Mouse (Mus musculus) lung, postnatal 25 days (tissue): ENCODE data around the gene Notch1.
A peak's percentile ranks its signal among the peaks of the same experiment; 100 is the strongest.

Source experiments
- DNase-seq: peaks from one replicate; pipeline ENCODE4 v3.0.0; 2022; ENCODE audit warnings: low spot score

The Notch1 gene

DNA sequence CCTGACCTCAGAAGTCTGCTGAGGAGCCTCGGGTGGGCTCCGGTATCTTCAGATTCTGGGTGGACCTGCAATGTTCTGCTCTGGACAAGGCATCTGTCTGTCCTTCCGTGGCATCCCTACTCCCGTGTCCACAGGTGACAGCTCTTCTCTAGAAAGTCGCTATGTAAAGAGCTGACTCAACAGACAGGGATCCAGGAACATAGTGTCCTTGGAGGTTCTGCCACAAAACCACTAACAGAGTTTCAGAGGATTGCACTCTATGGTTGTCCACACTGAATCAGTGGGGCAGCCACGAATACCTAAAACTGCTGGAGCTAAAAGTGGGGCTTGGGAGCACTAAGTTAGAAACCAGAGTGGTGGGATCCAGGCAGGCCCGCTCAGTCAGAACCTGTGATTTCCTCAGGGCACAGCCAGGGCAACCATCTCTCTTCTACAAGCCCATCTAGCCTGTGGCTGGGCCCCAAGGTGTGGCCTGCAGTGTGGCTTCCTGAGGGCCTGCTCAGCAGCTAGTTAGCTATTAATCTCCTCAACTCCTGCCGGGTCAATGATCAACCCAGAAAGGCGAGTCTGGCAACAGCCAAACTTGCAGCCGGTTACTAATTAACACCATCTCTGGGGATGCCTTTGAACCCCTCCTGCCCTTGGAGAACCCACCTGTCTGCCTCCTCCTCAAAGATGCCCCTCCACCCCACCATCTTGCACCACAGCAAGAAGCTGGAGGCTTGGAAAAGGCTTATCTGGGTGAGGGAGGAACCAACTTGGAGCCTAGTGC lies 34.6 kb downstream of the Notch1 start:
- no peak for DNase-seq

DNA sequence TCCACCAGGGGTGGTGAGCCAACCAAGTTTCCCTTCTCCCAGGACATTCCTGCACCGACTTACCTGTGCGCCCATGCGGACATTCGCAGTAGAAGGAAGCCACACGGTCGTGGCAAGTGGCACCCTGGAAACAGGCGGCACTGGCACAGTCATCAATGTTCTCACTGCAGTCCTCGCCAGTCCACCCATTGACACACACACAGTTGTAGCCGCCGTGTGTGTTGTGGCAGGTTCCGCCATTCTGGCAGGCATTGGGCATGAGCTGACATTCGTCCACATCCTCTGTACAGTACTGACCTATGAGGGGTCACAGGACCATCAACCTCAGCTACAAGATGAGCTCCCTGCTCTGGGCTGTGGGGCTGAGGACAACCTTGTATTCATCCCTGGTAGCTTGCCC lies 35.6 kb downstream of the Notch1 start:
- no peak for DNase-seq

DNA sequence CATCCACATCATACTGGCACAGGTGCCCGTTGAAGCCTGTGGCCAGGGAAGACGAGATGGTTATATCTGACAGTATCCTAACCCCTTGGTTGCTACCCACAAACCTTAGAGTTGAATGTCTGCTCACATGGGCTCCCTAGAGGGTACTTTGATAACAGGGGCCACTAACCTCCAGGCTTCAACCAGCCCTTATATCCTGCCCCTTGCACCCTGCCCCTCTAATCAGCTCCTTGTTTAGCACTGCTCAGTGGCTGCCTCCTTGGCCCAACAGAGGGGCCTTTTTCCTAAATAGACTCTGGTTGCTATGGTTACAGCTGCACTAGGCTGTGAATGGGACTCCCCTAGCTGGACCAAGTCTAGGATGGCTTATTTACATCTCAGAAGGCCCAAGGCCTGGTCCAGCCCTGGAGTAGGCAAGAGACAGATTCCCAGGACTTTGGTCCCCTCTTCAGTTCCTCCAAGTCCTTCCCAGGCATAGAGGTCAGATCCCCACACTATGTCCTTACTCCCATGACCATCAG lies 37.7 kb downstream of the Notch1 start:
- DNase-seq: no peak

DNA sequence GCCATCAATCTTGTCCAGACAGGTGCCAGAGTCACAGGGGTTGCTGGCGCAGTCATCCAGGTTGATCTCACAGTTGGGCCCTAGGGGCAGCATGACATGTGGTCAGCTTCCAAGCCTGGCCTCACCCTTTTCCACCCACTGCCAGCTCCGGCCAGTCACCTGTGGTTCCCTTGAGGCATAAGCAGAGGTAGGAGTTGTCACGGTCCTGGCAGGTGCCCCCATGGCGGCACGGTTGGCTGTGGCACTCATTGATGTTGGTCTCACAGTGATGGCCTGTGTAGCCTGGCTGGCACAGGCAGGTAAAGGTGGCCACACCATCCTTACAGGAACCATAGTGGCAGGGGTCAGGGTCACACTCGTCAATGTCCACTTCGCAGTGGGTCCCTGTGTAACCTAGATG lies 38.6 kb downstream of the Notch1 start:
- no peak for DNase-seq

DNA sequence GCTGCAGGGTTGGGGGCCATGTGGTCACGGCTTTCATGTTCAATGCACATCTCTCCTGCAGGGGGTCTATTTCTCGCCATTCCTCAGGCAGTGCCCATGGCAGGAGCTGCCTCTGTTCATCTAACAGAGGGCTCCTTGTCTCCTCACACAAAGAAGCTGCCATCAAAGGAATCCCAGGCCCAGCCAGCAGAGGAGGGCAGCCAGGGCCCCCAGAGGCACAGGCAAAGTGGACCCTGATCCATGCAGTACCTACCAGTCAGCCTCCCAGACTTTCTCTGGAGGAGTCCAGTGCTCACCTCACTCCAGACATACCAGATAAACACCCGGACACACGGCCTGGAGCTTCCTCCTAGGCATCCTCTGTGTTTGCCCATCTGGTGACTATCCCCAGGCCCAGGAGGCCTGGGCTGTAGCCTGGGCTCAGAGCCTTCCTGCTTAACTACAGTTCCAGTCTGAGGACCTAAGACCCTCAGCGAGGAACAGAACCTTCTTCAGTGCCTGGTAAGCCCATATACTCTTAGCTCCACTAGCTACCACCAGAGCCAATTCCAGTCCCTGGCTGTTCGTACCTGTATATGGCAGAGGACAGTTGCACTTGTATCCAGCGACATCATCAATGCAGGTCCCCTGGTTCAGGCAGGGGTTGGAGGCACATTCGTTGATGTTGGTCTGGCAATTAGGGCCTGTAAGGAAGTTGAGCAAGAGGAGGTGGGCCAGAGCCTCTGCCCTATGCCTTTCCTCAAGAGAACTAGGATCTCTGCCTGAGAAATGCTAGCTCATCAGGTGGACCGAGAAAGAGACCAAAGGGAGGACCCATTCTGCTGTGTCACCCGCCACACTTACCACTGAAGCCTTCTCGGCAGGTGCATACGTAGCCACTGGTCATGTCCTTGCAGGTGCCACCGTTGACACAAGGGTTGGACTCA lies 40.7 kb downstream of the Notch1 start:
- DNase-seq: no peak

DNA sequence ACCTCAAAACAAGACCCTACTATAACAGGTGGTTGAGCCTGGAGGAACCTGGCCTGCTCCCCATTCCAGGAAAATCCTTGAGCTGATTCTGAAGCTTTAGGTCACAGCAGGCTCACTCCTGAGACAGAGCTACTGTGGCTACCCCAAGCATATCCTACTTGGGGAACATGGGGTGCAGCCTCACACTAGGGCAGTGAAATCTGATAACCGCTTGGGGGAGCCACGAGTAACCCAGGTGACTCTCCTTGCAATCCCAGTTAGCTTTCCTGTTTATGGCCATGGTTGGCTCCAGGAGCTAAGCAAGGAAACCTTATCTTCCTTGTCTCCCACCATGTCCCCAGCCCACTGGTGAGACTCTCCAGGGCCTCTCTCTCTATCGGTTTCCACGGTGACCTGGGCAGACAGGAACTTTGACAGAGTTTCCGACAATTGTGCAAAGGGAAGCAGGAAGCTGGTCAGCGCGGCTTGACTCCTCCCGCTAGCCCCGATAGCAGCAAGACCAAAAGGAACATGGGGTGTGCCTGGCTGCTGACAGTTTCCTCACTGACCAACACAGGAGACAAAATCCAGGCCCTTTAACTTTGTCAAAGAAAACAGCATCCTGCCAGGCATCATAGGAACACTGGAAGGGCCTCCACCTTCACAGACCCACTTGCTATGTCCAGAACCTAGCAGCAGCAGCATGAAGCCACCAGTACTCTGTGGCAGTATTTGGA lies 41.5 kb downstream of the Notch1 start:
- DNase-seq: peak; percentile 92

DNA sequence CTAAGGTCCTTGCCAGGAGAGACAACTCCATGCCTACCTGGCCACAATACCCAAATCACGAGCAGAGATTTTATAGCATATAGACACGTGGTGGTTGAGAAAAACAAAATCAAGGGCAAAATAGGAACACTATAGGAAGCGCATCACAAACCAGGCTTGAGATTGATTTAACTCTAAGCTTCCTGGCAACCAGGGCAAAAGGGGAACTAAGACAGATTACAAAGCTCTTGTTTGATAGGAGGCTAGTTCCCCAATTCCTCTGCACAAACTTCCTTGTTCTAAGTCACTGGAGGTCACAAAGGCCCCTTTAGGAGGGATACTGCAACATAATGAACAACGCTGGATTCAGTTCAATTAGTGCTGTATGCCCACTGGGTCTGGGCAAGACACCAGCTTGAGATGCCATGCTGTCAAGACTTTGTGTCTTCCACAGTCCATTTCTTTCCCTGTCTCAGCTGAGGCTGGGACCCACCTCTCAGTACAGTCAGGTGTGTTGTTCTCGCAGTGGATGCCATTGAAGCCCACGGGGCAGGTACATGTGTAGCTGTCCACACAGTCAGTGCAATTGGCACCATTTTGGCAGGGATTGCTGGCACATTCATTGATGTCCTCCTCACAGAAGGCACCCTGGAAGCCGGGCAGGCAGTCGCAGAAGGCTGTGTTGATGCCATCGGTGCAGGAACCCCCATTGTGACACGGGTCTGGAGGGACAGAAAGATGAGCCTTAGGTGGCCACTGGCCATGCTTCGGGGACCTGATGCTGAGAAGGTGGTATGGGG lies 44.0 kb downstream of the Notch1 start:
- no peak for DNase-seq

DNA sequence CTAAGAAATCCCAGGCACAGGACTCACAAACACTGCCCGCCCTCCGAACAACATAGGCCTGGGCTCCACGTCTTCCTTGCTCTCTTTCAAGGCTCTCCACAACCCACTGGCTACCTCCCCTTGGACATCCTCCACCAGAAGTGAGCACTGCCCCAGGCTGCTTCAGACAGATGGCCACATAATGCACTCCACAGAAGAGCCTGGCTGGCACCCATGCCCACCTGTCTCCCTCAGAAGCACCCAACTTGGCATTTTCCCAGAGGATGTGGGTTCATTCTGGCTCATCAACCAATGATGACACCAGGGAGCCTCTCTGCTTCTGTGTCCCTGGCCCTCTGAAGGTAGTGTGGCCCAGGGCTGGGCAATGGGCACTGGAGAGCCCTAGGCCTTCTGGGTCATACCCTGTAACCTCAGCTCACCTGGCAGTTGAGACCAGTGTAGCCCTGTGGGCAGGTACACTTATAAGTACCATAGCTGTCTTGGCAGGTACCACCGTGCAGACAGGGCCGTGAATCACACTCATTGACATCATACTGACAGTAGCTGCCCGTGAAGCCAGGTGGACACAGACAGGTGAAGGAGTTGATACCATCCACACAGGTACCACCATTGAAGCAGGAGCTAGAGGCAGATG lies 44.7 kb downstream of the Notch1 start:
- DNase-seq: no peak

DNA sequence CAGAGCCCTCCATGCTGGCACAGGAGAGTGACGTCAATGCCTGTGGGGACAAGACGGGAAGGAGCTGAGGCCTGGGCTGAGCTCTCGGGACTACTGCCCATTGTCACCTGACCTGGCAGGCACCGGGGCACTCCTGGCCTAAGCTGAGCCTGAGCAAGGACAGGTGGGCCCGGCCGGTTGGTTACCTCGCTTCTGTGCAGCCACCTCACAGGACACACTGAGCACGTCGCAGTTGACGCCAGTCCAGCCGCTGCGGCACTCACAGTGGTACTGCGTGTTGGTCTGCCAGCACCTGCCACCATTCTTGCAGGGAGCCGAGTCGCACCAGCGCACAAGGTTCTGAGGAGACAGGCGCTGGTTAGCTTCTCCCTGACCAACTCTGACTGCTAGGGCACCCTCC lies 45.5 kb downstream of the Notch1 start:
- no peak for DNase-seq

DNA sequence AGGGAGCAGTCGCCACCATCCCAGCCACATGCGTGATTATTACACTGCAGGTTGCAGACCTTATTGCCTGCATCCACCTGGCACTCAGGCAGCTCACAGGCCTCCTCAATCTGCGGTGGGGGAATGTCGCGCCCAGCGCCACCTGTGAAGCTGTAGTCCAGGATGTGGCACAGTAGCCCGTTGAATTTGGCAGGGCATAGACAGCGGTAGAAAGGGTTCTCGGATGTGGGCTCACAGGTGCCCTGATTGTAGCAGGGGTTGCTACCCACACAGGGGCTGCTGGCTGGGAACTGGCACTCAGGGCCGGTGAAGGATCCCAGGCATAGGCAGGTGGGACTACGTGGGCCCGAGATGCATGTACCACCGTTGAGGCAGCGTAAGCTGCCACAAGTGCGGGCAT lies 48.1 kb downstream of the Notch1 start:
- no peak for DNase-seq

DNA sequence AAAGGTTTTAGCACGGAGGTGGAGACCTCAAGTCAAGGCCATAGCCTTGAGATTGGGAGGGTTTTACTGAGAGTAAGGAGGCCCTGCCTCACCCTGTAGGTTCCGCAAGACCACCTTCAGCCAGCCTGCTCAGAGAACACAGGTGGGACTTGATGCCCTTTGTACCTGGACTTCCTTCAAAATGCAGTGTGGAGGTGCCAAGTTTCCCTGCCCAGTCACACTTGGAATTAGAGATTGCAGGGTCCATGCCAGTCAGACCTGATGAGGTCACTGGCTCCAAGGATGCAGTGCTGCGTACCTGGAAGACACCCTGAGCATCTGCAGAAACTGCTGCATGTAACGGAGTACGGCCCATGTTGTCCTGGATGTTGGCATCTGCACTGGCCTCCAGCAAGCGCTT lies 53.1 kb downstream of the Notch1 start:
- no peak for DNase-seq

DNA sequence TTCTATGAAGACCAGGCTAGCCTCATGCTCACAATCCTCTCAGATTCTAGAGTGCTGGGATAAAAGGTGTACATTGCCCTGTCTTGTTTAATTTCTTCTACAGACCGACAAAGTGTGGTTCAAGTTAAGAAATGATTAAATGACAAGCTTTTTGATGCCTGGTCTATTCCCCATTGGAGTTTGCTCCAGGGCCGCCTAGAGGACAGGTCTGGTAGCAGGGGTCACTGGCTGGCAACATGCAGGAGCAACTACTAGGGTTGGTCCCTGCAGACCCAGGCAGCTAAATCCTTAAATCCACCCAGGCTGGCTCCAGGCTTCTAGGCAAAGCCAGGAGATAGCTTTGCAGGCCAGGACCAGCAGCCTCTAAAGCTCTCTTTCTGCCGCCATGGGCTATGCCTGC lies 53.5 kb downstream of the Notch1 start:
- DNase-seq: no peak

DNA sequence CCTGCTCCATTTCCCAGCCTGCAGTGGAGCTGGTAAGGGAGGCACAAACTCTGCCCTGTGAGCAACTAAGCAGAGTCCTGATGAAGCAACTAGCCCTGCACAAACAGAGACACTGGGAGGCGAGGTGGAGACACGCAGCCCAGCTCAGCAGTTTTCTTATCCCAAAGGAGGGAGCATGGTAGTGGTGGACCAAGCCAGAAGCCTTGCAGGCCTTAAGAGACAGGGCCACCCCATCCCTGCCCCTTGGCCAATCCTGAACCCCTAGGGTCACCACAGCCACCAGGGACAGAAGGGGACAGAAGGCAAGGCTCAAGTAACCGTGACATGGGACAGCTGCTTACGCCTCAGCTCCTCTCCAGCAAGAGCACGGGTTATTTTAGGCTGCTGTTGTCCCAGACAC lies 54.8 kb downstream of the Notch1 start:
- no peak for DNase-seq

DNA sequence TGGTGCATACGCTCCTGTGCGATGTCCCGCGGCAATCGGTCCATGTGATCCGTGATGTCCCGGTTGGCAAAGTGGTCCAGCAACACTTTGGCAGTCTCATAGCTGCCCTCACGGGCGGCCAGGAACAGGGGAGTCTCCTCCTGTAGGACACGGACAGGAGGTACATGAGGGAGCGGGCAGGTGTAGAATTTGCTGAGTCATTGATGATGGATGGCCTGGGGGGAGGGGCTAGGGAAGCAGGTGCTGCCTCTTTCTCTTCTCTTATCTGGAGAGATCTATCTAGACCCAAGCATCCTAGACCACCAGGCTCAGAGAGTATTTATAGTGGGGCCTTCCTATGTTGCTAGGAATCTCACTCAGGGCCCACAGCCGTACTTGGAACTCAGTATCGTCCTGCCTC lies 55.6 kb downstream of the Notch1 start:
- DNase-seq: no peak

DNA sequence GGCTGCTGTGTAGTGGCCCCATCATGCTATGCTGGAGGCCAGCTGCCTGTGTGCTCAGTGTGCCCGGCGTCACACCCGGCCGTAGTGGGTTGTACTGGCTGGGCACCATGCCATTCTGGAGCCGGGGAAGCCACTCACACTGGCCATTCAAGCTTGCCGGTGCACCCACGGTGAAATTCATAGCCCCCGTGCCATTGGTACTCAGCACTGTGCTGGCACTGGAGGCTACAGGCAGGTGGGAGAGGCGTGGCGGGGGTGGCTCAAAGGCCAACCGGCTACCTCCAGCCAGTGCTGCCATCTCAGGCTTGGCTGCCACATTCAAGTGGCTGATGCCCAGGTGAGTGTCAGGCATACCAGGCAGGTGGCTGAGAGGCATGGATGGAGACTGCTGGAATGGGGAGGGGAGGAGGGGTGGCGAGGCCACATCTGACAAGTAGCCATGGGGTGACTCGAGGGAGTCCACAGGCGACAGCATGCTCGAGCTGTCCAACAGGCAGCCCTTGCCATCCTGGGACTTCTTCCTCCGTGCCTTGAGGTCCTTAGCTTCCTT lies 56.3 kb downstream of the Notch1 start:
- peak; percentile 24 for DNase-seq

DNA sequence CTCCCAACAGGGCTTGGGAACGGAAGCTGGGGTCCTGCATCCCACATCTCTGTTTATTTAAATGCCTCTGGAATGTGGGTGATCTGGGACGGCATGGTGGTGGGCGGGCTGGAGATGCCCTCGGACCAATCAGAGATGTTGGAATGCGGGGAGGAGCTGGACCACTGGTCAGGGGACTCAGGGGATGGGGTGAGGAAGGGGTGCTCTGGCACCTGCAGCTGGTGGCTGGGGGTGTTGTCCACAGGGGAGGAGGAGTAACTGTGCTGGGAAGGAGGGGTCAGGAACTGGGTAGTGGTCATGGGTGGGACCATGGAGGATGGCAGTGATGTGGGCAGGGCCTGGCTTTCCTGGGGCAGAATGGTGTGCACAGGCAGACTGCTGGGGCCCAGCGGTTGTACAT lies 57.0 kb downstream of the Notch1 start:
- DNase-seq: peak; percentile 34

DNA sequence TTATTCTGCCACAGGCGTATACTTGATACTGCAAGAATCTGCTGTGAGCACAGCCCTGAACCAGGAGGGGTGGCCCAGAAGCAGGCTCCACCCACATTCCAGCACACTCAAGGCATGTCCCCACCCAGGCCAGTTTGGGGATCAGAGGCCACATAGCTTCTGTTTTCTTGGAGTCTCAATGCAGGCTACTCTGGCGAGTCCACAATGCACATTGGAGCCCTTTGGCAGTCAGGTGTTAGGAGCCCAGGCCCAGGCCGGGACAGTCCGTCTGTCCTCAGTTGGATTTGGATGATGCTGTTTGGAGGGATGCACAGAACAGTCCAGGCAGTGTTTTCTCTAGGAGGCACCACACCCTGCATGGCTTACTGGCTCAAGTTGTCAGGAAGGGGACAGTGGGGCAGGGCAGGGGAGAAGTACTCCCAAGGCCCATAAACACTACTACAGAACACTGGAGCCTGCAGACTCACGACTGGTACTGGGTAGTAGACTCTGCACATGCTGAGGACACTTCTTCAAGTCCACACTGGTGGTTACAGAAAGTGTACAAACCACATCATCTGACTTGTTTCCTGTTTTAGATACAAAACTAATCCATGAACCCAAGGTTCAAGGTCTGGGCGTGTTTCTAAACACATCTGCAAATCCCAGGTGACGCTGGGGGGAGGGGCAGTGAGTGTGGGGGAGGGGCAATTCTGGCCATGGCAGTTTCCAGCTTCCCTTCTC lies 57.9 kb downstream of the Notch1 start:
- peak; percentile 73 for DNase-seq

DNA sequence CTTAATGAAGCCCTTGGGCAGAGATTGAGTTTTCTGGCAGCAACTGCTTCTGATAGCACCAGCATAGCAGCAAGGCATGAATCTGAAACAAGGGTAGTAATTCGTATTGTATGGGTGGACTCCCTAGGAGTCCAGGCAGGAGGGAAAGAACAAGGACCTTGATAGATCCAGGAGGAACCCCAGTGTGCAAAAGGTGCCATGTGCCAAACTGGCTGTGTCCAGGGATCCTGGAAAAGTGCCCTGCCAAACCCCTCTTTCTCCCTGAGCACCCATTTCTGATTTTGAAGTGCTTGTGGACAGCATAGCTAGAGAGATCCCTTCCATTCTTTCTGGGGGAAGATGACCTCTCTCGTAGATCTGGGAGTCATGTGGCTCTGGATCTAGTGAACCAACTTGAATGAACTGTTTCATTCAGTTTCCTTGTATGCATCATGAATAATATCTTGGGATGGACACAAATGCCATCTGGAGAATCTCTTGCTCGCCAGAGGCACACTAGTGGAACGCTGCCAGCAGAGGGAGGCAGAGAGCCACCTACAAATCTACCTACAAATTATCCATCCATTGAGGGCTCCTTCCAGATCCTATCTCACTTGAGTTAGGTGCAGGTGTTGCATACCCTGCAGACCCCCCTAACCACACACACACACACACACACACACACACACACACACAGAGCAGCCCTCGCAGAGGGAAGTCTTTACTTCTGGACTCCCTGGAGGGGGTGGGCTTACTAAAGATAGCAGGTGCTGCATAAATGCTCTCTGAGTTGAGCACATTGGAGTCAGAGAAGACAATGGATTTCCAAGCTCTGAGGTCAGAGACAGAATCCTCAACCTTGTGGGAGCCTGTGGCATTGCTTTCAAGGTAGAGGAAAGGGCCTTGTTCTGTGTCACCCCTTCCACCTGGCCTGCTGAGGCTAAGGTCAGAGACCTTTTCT lies 67.1 kb downstream of the Notch1 start:
- DNase-seq: peak; percentile 77

DNA sequence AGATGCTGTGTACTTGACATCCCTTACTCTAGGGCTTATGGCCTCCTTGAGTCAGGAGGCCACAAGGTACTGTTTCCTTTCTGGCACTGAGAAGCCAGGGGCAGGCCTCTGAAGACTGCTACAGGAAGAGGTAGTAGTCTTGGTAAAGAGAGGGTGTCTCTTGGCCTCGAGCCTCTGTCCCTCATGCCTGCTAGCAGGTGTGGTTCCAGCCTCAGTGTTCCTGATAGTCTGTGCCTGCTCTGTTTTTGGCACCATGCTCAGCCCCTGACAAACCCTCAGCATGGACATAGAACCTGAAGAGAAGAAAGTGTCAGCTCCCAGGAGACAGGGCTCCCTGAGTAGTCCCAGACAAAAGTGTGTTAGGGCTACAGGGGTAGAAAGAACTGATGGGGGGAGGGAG lies 69.0 kb downstream of the Notch1 start:
- DNase-seq: no peak
